Mouse (Mus musculus) liver, embryonic 15.5 days (tissue): ENCODE data around the gene Abca7. TPM values are rescaled to one million over a fixed set of nuclear protein-coding genes. Genes with fewer than 3 reads are reported as not detected.
"Not testable (repeated sequence)": the region's sequence is repeated elsewhere in the genome, so short reads cannot be mapped to it uniquely, and the experiment has no call there.

ENCODE experiments used
- ATAC-seq: fragments of 200-750 bp; cut with Nextera tagmentation; 2 replicates; pipeline ENCODE4 v1.8.0; 2017; ENCODE audit warnings: moderate number of reproducible peaks, mild to moderate bottlenecking, moderate library complexity; ENCODE audit not compliant: insufficient read depth
- H3K27ac ChIP-seq: fragments of 300-500 bp; sonication (generic); replicated peaks from 2 replicates; pipeline ENCODE4 v1.5.1; 2015; ENCODE audit warnings: mild to moderate bottlenecking, inconsistent platforms
- H3K27me3 ChIP-seq: fragments of 300-500 bp; sonication (generic); 2 replicates; pipeline ENCODE4 v1.6.1; 2015; ENCODE audit warnings: mild to moderate bottlenecking, inconsistent platforms
- H3K36me3 ChIP-seq: fragments of 300-500 bp; sonication (generic); replicated peaks from 2 replicates; pipeline ENCODE4 v1.6.1; 2015; ENCODE audit warnings: moderate library complexity, mild to moderate bottlenecking, inconsistent platforms
- H3K4me1 ChIP-seq: fragments of 300-500 bp; sonication (generic); replicated peaks from 2 replicates; pipeline ENCODE4 v1.6.1; 2015; ENCODE audit warnings: inconsistent platforms
- H3K4me2 ChIP-seq: fragments of 300-500 bp; sonication (generic); 2 replicates; pipeline ENCODE4 v1.6.1; 2015; ENCODE audit warnings: moderate library complexity, mild to moderate bottlenecking, inconsistent platforms
- H3K4me3 ChIP-seq: fragments of 300-500 bp; sonication (generic); replicated peaks from 2 replicates; pipeline ENCODE4 v1.5.1; 2015; ENCODE audit warnings: mild to moderate bottlenecking, inconsistent platforms
- H3K9ac ChIP-seq: fragments of 300-500 bp; sonication (generic); 2 replicates; pipeline ENCODE4 v1.6.1; 2015; ENCODE audit warnings: moderate library complexity, mild to moderate bottlenecking, inconsistent platforms
- H3K9me3 ChIP-seq: fragments of 300-500 bp; sonication (generic); replicated peaks from 2 replicates; pipeline ENCODE4 v1.6.1; 2016; ENCODE audit warnings: inconsistent platforms
- WGBS: fragments of 180-500 bp; shearing (Covaris S2); methylation state at CpG from one replicate; pipeline ENCODE4 v1.1.7; 2015; ENCODE audit warnings: mixed read lengths; ENCODE audit not compliant: insufficient replicate concordance; 5-methylcytosine and 5-hydroxymethylcytosine counted together
- polyA plus RNA-seq: library from polyadenylated mRNA; unstranded; fragments of >200 nt; fragmentation: Nextera tagmentation; extraction: Ambion mirVana; gene quantifications from 2 replicates; pipeline ENCODE4 v1.2.1, GENCODE M21; 2015

Gene Abca7
- polyA plus RNA-seq, 1 experiment from 2014 or later, result 7.5 TPM

GRCm38 (mm10) chr10:80030736-80031135, 34.4 kb downstream of the Abca7 start:
- Histone ChIP-seq H3K4me3 (no peak overlapping the region), H3K9ac (no peak overlapping the region), H3K27me3 (no peaks in the 10 kb centered on the region), H3K4me2 (no peak overlapping the region), H3K36me3 (peaks cover 64% of the 10 kb centered on the region), H3K4me1 (peaks cover 58% of the 10 kb centered on the region), H3K9me3 (no peaks in the 10 kb centered on the region), H3K27ac (no peak overlapping the region)
- WGBS, result 78% methylated on average over 17 of the region's 17 CpGs
- no peak for ATAC-seq

- Histone ChIP-seq H3K27ac (peak overlapping the region; percentile 55), H3K9me3 (no peaks in the 10 kb centered on the region), H3K4me1 (peaks cover 48% of the 10 kb centered on the region), H3K9ac (no peak overlapping the region), H3K27me3 (no peaks in the 10 kb centered on the region), H3K4me2 (no peak overlapping the region), H3K4me3 (no peak overlapping the region), H3K36me3 (peaks cover 66% of the 10 kb centered on the region)
- 9% methylated on average over 5 of the region's 5 CpGs for WGBS
- ATAC-seq, result peak; percentile 57
These were observed 36.6 kb downstream of the Abca7 start for GRCm38 (mm10) chr10:80032799-80033480.

- 17% methylated on average over 9 of the region's 9 CpGs for WGBS
- Histone ChIP-seq H3K4me1 (peaks cover 48% of the 10 kb centered on the region), H3K9me3 (no peaks in the 10 kb centered on the region), H3K4me2 (no peak overlapping the region), H3K4me3 (no peak overlapping the region), H3K9ac (0 out of 2 replicates have a peak overlapping the region, but pooled peaks have one; percentile 11), H3K27ac (peak overlapping the region; percentile 65), H3K36me3 (peaks cover 65% of the 10 kb centered on the region), H3K27me3 (no peaks in the 10 kb centered on the region)
- peak; percentile 23; the same call in 1 of the 2 replicates for ATAC-seq
These were observed 37.5 kb downstream of the Abca7 start for GRCm38 (mm10) chr10:80033511-80034391.

- WGBS, result 79% methylated on average over 8 of the region's 8 CpGs
- Histone ChIP-seq H3K9me3 (no peaks in the 10 kb centered on the region), H3K4me2 (no peak overlapping the region), H3K27me3 (no peaks in the 10 kb centered on the region), H3K4me1 (peaks cover 56% of the 10 kb centered on the region), H3K4me3 (no peak overlapping the region), H3K9ac (no peak overlapping the region), H3K27ac (no peak overlapping the region), H3K36me3 (peaks cover 54% of the 10 kb centered on the region)
- no peak for ATAC-seq
These were observed 38.9 kb downstream of the Abca7 start for GRCm38 (mm10) chr10:80035148-80035547.

- Histone ChIP-seq H3K4me1 (peaks cover 57% of the 10 kb centered on the region), H3K4me3 (no peak overlapping the region), H3K4me2 (no peak overlapping the region), H3K36me3 (peaks cover 49% of the 10 kb centered on the region), H3K9me3 (no peaks in the 10 kb centered on the region), H3K27ac (no peak overlapping the region), H3K9ac (no peak overlapping the region), H3K27me3 (no peaks in the 10 kb centered on the region)
- 85% methylated on average over 5 of the region's 5 CpGs for WGBS
- ATAC-seq, result no peak
These were observed 39.4 kb downstream of the Abca7 start for GRCm38 (mm10) chr10:80035686-80036085.

GRCm38 (mm10) chr10:80036832-80037231, 40.5 kb downstream of the Abca7 start:
- ATAC-seq, result no peak
- peaks cover 57% of the 10 kb centered on the region for H3K4me1 ChIP-seq
- H3K4me2 ChIP-seq, result no peak overlapping the region
- peaks cover 38% of the 10 kb centered on the region for H3K36me3 ChIP-seq
- WGBS, result 85% methylated on average over 13 of the region's 13 CpGs
- no peak overlapping the region for H3K4me3 ChIP-seq
- H3K27me3 ChIP-seq, result no peaks in the 10 kb centered on the region
- no peak overlapping the region for H3K9ac ChIP-seq
- no peaks in the 10 kb centered on the region for H3K9me3 ChIP-seq
- H3K27ac ChIP-seq, result no peak overlapping the region

- Histone ChIP-seq H3K9ac (peak within 1 kb of the TSS; percentile 85), H3K4me2 (peak within 1 kb of the TSS; percentile 91), H3K9me3 (no peaks in the 10 kb centered on the region), H3K36me3 (peaks cover 38% of the 10 kb centered on the region), H3K27ac (peak within 1 kb of the TSS; percentile 76), H3K27me3 (no peaks in the 10 kb centered on the region), H3K4me3 (peak within 1 kb of the TSS; percentile 89), H3K4me1 (peaks cover 31% of the 10 kb centered on the region)
- peak; percentile 96 for ATAC-seq
- WGBS, result 0% methylated on average over 40 of the region's 40 CpGs
These were observed 43.3 kb downstream of the Abca7 start, which contains the start of gene Polr2e for GRCm38 (mm10) chr10:80039559-80039979. Polr2e (minus strand) TSS chr10:80039795.

- H3K9ac ChIP-seq, result not testable (repeated sequence)
- WGBS, result 79% methylated on average over 8 of the region's 8 CpGs
- H3K36me3 ChIP-seq, result peaks cover 18% of the 10 kb centered on the region
These were observed 45.2 kb downstream of the Abca7 start for GRCm38 (mm10) chr10:80041409-80042060.

GRCm38 (mm10) chr10:80044087-80044486, 47.8 kb downstream of the Abca7 start:
- H3K27ac ChIP-seq, result no peak overlapping the region

More at GRCm38 (mm10) chr10:80041409-80042060, 45.2 kb downstream of the Abca7 start:
- H3K4me3 ChIP-seq, ATAC-seq, H3K4me2 ChIP-seq, H3K27ac ChIP-seq, H3K27me3 ChIP-seq, H3K9me3 ChIP-seq: not testable (repeated sequence)
- H3K4me1 ChIP-seq, result peaks cover 37% of the 10 kb centered on the region

GRCm38 (mm10) chr10:80045364-80045763, 49.1 kb downstream of the Abca7 start:
- not testable (repeated sequence) for ATAC-seq, H3K27me3 ChIP-seq, H3K27ac ChIP-seq, H3K4me3 ChIP-seq, H3K9ac ChIP-seq, H3K9me3 ChIP-seq, H3K4me2 ChIP-seq, H3K36me3 ChIP-seq
- peaks cover 36% of the 10 kb centered on the region for H3K4me1 ChIP-seq
- 58% methylated on average over 4 of the region's 4 CpGs for WGBS

More at GRCm38 (mm10) chr10:80044087-80044486, 47.8 kb downstream of the Abca7 start:
- no peaks in the 10 kb centered on the region for H3K27me3 ChIP-seq
- no peaks in the 10 kb centered on the region for H3K9me3 ChIP-seq
- ATAC-seq, result no peak
- no peaks in the 10 kb centered on the region for H3K36me3 ChIP-seq
- H3K9ac ChIP-seq, result no peak overlapping the region
- H3K4me2 ChIP-seq, result no peak overlapping the region
- peaks cover 34% of the 10 kb centered on the region for H3K4me1 ChIP-seq
- H3K4me3 ChIP-seq, result no peak overlapping the region
- WGBS, result 71% methylated on average over 4 of the region's 4 CpGs

- Histone ChIP-seq H3K4me2 (no peak overlapping the region), H3K27me3 (no peaks in the 10 kb centered on the region), H3K4me1 (peaks cover 40% of the 10 kb centered on the region), H3K36me3 (no peaks in the 10 kb centered on the region), H3K27ac (no peak overlapping the region), H3K9me3 (no peaks in the 10 kb centered on the region), H3K9ac (no peak overlapping the region), H3K4me3 (no peak overlapping the region)
- no peak for ATAC-seq
- WGBS, result 65% methylated on average over 5 of the region's 5 CpGs
These were observed 49.5 kb downstream of the Abca7 start for GRCm38 (mm10) chr10:80045766-80046165.
